8 mouse cellular contexts compared by ENCODE assay signal in the genomic region with DNA sequence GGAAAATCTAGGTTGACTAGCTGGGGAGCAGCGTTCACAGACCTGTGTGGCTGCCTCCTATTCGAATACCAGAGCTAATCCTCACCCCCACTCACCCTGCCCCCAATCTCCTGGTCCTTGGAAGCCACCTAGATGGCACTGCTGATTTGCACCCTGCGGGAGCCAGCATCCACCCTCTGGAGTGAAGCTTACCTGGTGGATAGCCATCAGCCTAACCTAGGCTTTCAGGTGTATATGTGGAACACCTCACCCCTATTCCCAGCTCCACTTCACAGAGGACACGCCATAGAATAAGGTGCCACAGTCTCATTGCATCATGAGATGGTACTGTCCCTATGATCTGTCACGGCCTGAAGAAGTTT. TPM values are rescaled to one million over a fixed set of nuclear protein-coding genes. Genes with fewer than 3 reads are reported as not detected.
A peak's percentile ranks its signal among the peaks of the same experiment; 100 is the strongest.
DNase-seq lines count a peak whose midpoint lies in the region; ATAC-seq and TF ChIP-seq lines count a peak whose summit lies in the region.

No protein-coding gene starts in this region.

- DNase-seq in heart, postnatal 0 days (ENCODE audit: low spot score), result no peak
- DNase-seq in heart, adult 11 months, result no peak
- no peak for DNase-seq in intestine, embryonic 14.5 days (ENCODE audit: low spot score)
- DNase-seq in spleen, adult 18-20 months, result no peak
- no peak for DNase-seq in retina, embryonic 14.5 days (ENCODE audit: low spot score)
- DNase-seq in layer of hippocampus, postnatal 36 days, result no peak

- no peak for ATAC-seq in heart, postnatal 0 days (ENCODE audit: insufficient read depth, low read depth)
- 0 out of 2 replicates have a peak, but pooled peaks have one; percentile 27 for ATAC-seq in embryonic facial prominence, embryonic 13.5 days (ENCODE audit: insufficient number of reproducible peaks, insufficient read depth, low FRiP score, low TSS enrichment, low read depth)
- peak; percentile 52 for ATAC-seq in intestine, embryonic 14.5 days (replicated peaks; ENCODE audit: low FRiP score, low TSS enrichment, low read depth)
- ATAC-seq in midbrain, embryonic 15.5 days (replicated peaks), result peak; percentile 79

- 26% methylated on average over 5 of the region's 5 CpGs for WGBS in heart, postnatal 0 days
- 27% methylated on average over 5 of the region's 5 CpGs for WGBS in embryonic facial prominence, embryonic 13.5 days
- WGBS in intestine, embryonic 14.5 days, result 24% methylated on average over 5 of the region's 5 CpGs
- 33% methylated on average over 5 of the region's 5 CpGs for WGBS in midbrain, embryonic 15.5 days

- H3K4me2 ChIP-seq in heart, postnatal 0 days (ENCODE audit: low read depth, low read length), result peak overlapping the region; percentile 46
- H3K4me2 ChIP-seq in embryonic facial prominence, embryonic 13.5 days, result peak overlapping the region; percentile 58
- peak overlapping the region; percentile 46 for H3K4me2 ChIP-seq in intestine, embryonic 14.5 days (ENCODE audit: low read length)
- H3K4me2 ChIP-seq in midbrain, embryonic 15.5 days, result peak overlapping the region; percentile 48

- no peaks in the 10 kb centered on the region for H3K4me1 ChIP-seq in heart, postnatal 0 days (ENCODE audit: control insufficient read depth, insufficient read depth)
- peaks cover 6% of the 10 kb centered on the region for H3K4me1 ChIP-seq in embryonic facial prominence, embryonic 13.5 days
- H3K4me1 ChIP-seq in intestine, embryonic 14.5 days (replicated peaks; ENCODE audit: control insufficient read depth, insufficient read depth, low read length), result no peaks in the 10 kb centered on the region
- H3K4me1 ChIP-seq in midbrain, embryonic 15.5 days, result 0 out of 2 replicates have a peak, but pooled peaks cover 3% of the 10 kb centered on the region

- no peak overlapping the region for H3K9ac ChIP-seq in heart, postnatal 0 days (replicated peaks; ENCODE audit: low read depth, low read length)
- H3K9ac ChIP-seq in embryonic facial prominence, embryonic 13.5 days, result peak overlapping the region; percentile 44; the same call in 1 of the 2 replicates
- no peak overlapping the region for H3K9ac ChIP-seq in intestine, embryonic 14.5 days (ENCODE audit: low read length)
- peak overlapping the region; percentile 19; the same call in 1 of the 2 replicates for H3K9ac ChIP-seq in midbrain, embryonic 15.5 days

- H3K27me3 ChIP-seq in heart, postnatal 0 days (ENCODE audit: control insufficient read depth, insufficient read depth, low read length), result peaks cover 21% of the 10 kb centered on the region
- peaks cover 11% of the 10 kb centered on the region; the same call in 1 of the 2 replicates for H3K27me3 ChIP-seq in embryonic facial prominence, embryonic 13.5 days
- no peaks in the 10 kb centered on the region for H3K27me3 ChIP-seq in intestine, embryonic 14.5 days (replicated peaks; ENCODE audit: control insufficient read depth, insufficient read depth, low read length)
- H3K27me3 ChIP-seq in midbrain, embryonic 15.5 days (replicated peaks), result no peaks in the 10 kb centered on the region

- H3K4me3 ChIP-seq in heart, postnatal 0 days (ENCODE audit: low read depth, low read length), result no peak overlapping the region
- peak overlapping the region; percentile 21; the same call in 1 of the 2 replicates for H3K4me3 ChIP-seq in embryonic facial prominence, embryonic 13.5 days
- H3K4me3 ChIP-seq in intestine, embryonic 14.5 days (ENCODE audit: low read depth, low read length), result no peak overlapping the region
- H3K4me3 ChIP-seq in midbrain, embryonic 15.5 days, result peak overlapping the region; percentile 21

- no peaks in the 10 kb centered on the region for H3K9me3 ChIP-seq in heart, postnatal 0 days (replicated peaks; ENCODE audit: control insufficient read depth, low read length)
- no peaks in the 10 kb centered on the region for H3K9me3 ChIP-seq in embryonic facial prominence, embryonic 13.5 days
- no peaks in the 10 kb centered on the region for H3K9me3 ChIP-seq in intestine, embryonic 14.5 days (ENCODE audit: control insufficient read depth, low read length)
- no peaks in the 10 kb centered on the region for H3K9me3 ChIP-seq in midbrain, embryonic 15.5 days

- no peak overlapping the region for H3K27ac ChIP-seq in heart, postnatal 0 days (ENCODE audit: low read depth)
- H3K27ac ChIP-seq in embryonic facial prominence, embryonic 13.5 days, result no peak overlapping the region
- H3K27ac ChIP-seq in intestine, embryonic 14.5 days (ENCODE audit: low read depth), result no peak overlapping the region
- no peak overlapping the region for H3K27ac ChIP-seq in midbrain, embryonic 15.5 days

- TF ChIP-seq EP300 in heart, postnatal 0 days (IDR thresholded peaks at IDR 0.05; ENCODE audit: low read depth), result no peak

- no peak for TF ChIP-seq CTCF in heart, postnatal 0 days (IDR thresholded peaks at IDR 0.05; ENCODE audit: low read depth)

- H3K36me3 ChIP-seq in heart, postnatal 0 days (replicated peaks; ENCODE audit: control insufficient read depth, insufficient read depth, low read length), result no peaks in the 10 kb centered on the region
- H3K36me3 ChIP-seq in embryonic facial prominence, embryonic 13.5 days, result no peaks in the 10 kb centered on the region
- H3K36me3 ChIP-seq in intestine, embryonic 14.5 days (ENCODE audit: control insufficient read depth, insufficient read depth, low read length), result no peaks in the 10 kb centered on the region
- no peaks in the 10 kb centered on the region for H3K36me3 ChIP-seq in midbrain, embryonic 15.5 days (replicated peaks)

RNA-seq across cellular contexts. Expression of gene Glrx3, which starts 41.2 kb away (rescaled TPM):
- total RNA-seq in heart, postnatal 0 days (2014; rRNA removed; ENCODE audit: low replicate concordance), result 88.1 and 96.7 TPM in 2 replicates
- 162 and 164 TPM in 2 replicates for polyA plus RNA-seq in heart, postnatal 0 days (2015; fragmentation: Nextera tagmentation; extraction: Ambion mirVana)
- polyA plus RNA-seq in embryonic facial prominence, embryonic 13.5 days (2015; fragmentation: Nextera tagmentation; extraction: Ambion mirVana), result 243 and 262 TPM in 2 replicates
- polyA plus RNA-seq in intestine, embryonic 14.5 days (2014; fragmentation: Nextera tagmentation; extraction: Ambion mirVana), result 266 and 285 TPM in 2 replicates
- polyA plus RNA-seq in midbrain, embryonic 15.5 days (2015; fragmentation: Nextera tagmentation; extraction: Ambion mirVana), result 235 and 254 TPM in 2 replicates
- total RNA-seq in layer of hippocampus, postnatal 36 days (2021), result 100 to 1,000 TPM in 1 of 2 experiments, 10 to 100 TPM in 1; 99.8 to 104 TPM

Comparison
In these comparisons a context has a peak if more than half of its experiments do, and no peak if none do; other contexts are left out.
1. H3K4me3 ChIP-seq: peak in embryonic facial prominence, embryonic 13.5 days (single experiment) and midbrain, embryonic 15.5 days (single experiment); none in heart, postnatal 0 days (single experiment) and intestine, embryonic 14.5 days (single experiment).
2. H3K9ac ChIP-seq: peak in embryonic facial prominence, embryonic 13.5 days (single experiment) and midbrain, embryonic 15.5 days (single experiment); none in heart, postnatal 0 days (single experiment) and intestine, embryonic 14.5 days (single experiment).
3. Peak in every context shown above with its lines, with median percentiles within 50 percentile points of each other: H3K4me2 ChIP-seq.